Mouse (Mus musculus) MN1 (cell line): ENCODE results near the gene Morc2a.

Source experiments
- DNase-seq: peaks from one replicate; pipeline ENCODE4 v3.0.0-alpha.2; 2016; ENCODE audit warnings: low spot score

Gene Morc2a

GRCm38 (mm10) chr11:3735715-3736114 lies 86.7 kb downstream of the Morc2a start:
- DNase-seq, result no peak

GRCm38 (mm10) chr11:3738778-3739177 lies 89.8 kb downstream of the Morc2a start:
- no peak for DNase-seq
